Mouse (Mus musculus) common myeloid progenitor, adult 5-6 weeks (primary cell): ENCODE measurements at regions not wholly inside any gene's neighbourhood (a gene's known extent, or its start where the extent isn't known, plus 50 kb on each side); places are given as distances from the start of the nearest gene placed in this dataset.
A peak's percentile ranks its signal among the peaks of the same experiment; 100 is the strongest.

Experiments
- ATAC-seq: replicated peaks from 2 replicates; pipeline ENCODE4 v1.8.0; 2016; ENCODE audit warnings: low read depth, mild to moderate bottlenecking, moderate TSS enrichment, inconsistent platforms; ENCODE audit not compliant: poor library complexity, severe bottlenecking

DNA sequence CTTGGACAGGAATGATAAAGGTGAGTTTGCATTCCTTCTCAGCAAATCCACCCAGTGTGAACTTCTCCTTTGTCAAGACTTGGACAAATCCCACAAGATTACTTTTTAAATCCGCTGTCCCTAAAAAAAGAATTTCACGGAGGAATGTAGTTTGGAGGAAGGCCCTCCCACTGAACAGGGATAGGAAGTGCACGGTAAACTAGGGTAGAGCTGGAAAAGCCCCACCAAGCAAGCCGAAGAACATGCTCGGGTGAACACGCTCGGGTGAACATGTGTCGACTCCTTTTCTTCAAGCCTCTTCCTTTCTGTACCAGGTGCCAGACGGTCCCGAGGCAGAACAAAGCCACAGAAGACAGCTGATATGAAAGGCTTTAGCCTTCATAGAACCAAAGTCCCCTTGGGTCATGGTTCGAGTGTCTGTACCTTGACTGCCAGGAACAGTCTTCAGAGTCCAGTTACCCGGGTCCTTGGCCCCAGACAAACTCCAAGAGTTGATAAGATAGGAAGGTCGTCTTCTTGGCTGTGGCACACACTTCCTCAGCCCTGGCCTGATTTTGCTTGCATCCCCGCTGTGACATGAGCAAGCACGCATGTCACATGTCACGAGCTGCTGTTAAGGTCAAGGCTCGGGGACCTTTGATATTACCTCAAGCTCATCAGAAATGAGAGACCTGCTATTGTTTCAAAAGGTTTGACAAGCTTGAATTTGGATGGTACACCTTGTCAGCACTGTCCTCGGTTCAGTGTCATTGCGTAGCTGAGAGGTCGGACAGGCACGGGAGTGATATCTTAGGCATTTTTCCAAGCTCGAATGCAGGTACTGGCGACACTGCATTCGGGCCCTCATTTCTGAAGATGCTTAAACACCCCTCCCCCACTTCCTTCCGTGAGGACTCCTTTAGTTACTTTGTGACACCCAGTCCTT is 51.5 kb upstream of the Ryk start:
- no peak for ATAC-seq

DNA sequence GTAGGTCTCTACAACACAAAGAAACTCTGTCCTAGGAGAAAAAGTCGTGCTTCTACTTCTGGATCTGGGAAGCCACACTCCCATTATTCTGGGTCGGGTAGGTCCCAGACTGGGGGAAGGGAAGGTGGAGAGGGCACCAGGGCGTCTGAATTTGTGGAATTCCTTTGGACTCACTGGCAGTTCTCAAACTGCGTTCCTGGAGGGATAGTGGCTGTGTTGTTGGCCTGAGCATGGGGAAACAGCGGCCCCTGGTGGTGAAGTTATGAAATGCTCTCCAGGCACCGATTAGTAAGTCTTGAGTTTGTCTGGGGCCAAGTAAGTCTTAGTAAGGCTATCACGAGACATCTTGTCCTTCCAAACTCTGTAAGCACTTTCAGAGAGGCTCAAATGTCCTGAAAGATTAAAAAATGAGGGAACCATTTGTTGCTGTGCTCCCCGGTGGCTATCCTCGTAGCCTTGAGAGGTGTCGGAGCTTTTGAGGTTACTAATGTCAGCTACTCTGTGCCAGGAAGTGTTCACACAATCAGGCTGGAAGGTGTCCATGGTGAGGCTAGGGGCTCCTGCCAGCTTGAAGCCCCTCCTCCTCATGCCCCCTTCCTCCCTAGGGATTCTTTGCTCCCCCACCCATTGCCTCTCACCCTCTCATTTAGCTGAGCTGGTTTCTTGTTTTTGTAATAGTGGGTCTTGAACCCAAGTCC is 50.2 kb upstream of the Ryk start:
- ATAC-seq: peak; percentile 88
